Mouse (Mus musculus): ENCODE data around the gene Azin2.

Gene Azin2

GRCm38 (mm10) chr4:128883801-128884710 lies 78.2 kb downstream of the Azin2 start:
- no peak for TF ChIP-seq GATA4 (IDR thresholded peaks at IDR 0.05; ENCODE audit: insufficient replicate concordance, low read length)

- no peak for TF ChIP-seq GATA4 (IDR thresholded peaks at IDR 0.05; ENCODE audit: insufficient replicate concordance, low read length)
These were observed 78.9 kb downstream of the Azin2 start, which contains the start of gene Trim62 for GRCm38 (mm10) chr4:128883379-128883781. TSS of gene Trim62 (plus strand) at chr4:128883580.

Measured in liver, adult (tissue).